Mouse (Mus musculus): ENCODE results near the gene Pex6.

GRCm38 (mm10) chr17:46694517-46695063, 16.7 kb upstream of the Pex6 start:
- TF ChIP-seq ZKSCAN1 (IDR thresholded peaks at IDR 0.05; ENCODE audit: borderline replicate concordance, low read depth, low read length) (no peak), EP300 (IDR thresholded peaks at IDR 0.05; ENCODE audit: low read length) (no peak), POLR2A (IDR thresholded peaks at IDR 0.05; ENCODE audit: low read depth, low read length) (no peak), MEF2A (IDR thresholded peaks at IDR 0.05; ENCODE audit: borderline replicate concordance, low read depth, low read length) (no peak), KAT2A (IDR thresholded peaks at IDR 0.05; ENCODE audit: insufficient replicate concordance, low read length) (no peak), CTCF (conservative IDR thresholded peaks at IDR 0.05 in 1 of 2, IDR thresholded peaks at IDR 0.05 in 1 of 2; ENCODE audit: low read depth in 2 of 2, low read length in 2 of 2) (no peak), PAX5 (IDR thresholded peaks at IDR 0.05; ENCODE audit: low read length) (no peak), USF2 (conservative IDR thresholded peaks at IDR 0.05; ENCODE audit: low read depth, low read length) (no peak), ZNF384 (IDR thresholded peaks at IDR 0.05; ENCODE audit: low read depth, low read length) (no peak)

All from CH12.LX (cell line).